Mouse (Mus musculus) MEL (cell line): ENCODE measurements at regions not wholly inside any gene's neighbourhood (a gene's known extent, or its start where the extent isn't known, plus 50 kb on each side); places are given as distances from the start of the nearest gene placed in this dataset.

ENCODE experiments used
- DNase-seq: peaks from one replicate; pipeline ENCODE4 v3.0.0; 2011; ENCODE audit warnings: low read depth, low spot score
- H3K27ac ChIP-seq: 2 replicates; pipeline ENCODE4 v1.5.1; 2012; ENCODE audit warnings: low read depth, mild to moderate bottlenecking, control low read depth, low read length, moderate library complexity; ENCODE audit not compliant: control insufficient read depth
- H3K27me3 ChIP-seq, 2 experiments: fragments of 150-350 bp in 1 of 2; sonication (generic) in 1 of 2; 2 replicates each; pipeline ENCODE4 v1.6.1; 2012; ENCODE audit warnings: low read length in 2 of 2, mild to moderate bottlenecking in 2 of 2, improper control_type of control experiment in 1 of 2, moderate library complexity in 1 of 2; ENCODE audit not compliant: insufficient read depth in 2 of 2, control insufficient read depth in 1 of 2
- H3K36me3 ChIP-seq, 2 experiments: 2 replicates each; pipeline ENCODE4 v1.6.1; 2012 to 2014; ENCODE audit warnings: low read length in 2 of 2, improper control_type of control experiment in 1 of 2, inconsistent platforms in 1 of 2, mild to moderate bottlenecking in 1 of 2; ENCODE audit not compliant: insufficient read depth in 2 of 2, control insufficient read depth in 1 of 2
- H3K4me1 ChIP-seq, 2 experiments: fragments of 150-350 bp in 1 of 2; sonication (generic) in 1 of 2; 2 replicates each; pipeline ENCODE4 v1.6.1; 2012; ENCODE audit warnings: low read length in 2 of 2, improper control_type of control experiment in 1 of 2, mild to moderate bottlenecking in 1 of 2; ENCODE audit not compliant: insufficient read depth in 2 of 2, control insufficient read depth in 1 of 2
- H3K4me3 ChIP-seq, 2 experiments: fragments of 150-350 bp in 1 of 2; sonication (generic) in 1 of 2; 2 replicates each; pipeline ENCODE4 v1.5.1; 2012; ENCODE audit warnings: low read depth in 2 of 2, low read length in 2 of 2, mild to moderate bottlenecking in 2 of 2, moderate library complexity in 2 of 2, control low read depth in 1 of 2, improper control_type of control experiment in 1 of 2; ENCODE audit not compliant: control insufficient read depth in 1 of 2, insufficient read depth in 1 of 2
- H3K79me2 ChIP-seq: 2 replicates; pipeline ENCODE4 v1.6.1; 2012; ENCODE audit warnings: mild to moderate bottlenecking, low read length, moderate library complexity; ENCODE audit not compliant: control insufficient read depth, poor library complexity, insufficient read depth
- H3K9ac ChIP-seq: 2 replicates; pipeline ENCODE4 v1.6.1; 2012; ENCODE audit warnings: low read depth, mild to moderate bottlenecking, control low read depth, low read length, moderate library complexity; ENCODE audit not compliant: control insufficient read depth, poor library complexity, severe bottlenecking
- H3K9me3 ChIP-seq: fragments of 150-350 bp; sonication (generic); replicated peaks from 2 replicates; pipeline ENCODE4 v1.6.1; 2012; ENCODE audit warnings: mild to moderate bottlenecking, low read length, improper control_type of control experiment, moderate library complexity; ENCODE audit not compliant: insufficient read depth
- CTCF ChIP-seq, 3 experiments: IDR thresholded peaks in 2 of 3; conservative IDR thresholded peaks in 1 of 3; 2 replicates each; pipeline ENCODE4 v1.5.1; 2011 to 2012; ENCODE audit warnings: low read length in 3 of 3, low read depth in 2 of 3, mild to moderate bottlenecking in 2 of 3, improper control_type of control experiment in 1 of 3, inconsistent platforms in 1 of 3, mixed read lengths in 1 of 3, moderate library complexity in 1 of 3; ENCODE audit not compliant: control insufficient read depth in 1 of 3, insufficient read depth in 1 of 3, poor library complexity in 1 of 3, severe bottlenecking in 1 of 3
- ELF1 ChIP-seq: IDR thresholded peaks from 2 replicates; pipeline ENCODE4 v1.6.1; 2014; ENCODE audit warnings: low read depth, mild to moderate bottlenecking, inconsistent platforms, low read length, improper control_type of control experiment, moderate library complexity
- EP300 ChIP-seq, 2 experiments: IDR thresholded peaks; 2 replicates each; pipeline ENCODE4 v1.6.1; 2011; ENCODE audit warnings: improper control_type of control experiment in 2 of 2, low read length in 2 of 2, low read depth in 1 of 2, mild to moderate bottlenecking in 1 of 2
- GABPA ChIP-seq: IDR thresholded peaks from 2 replicates; pipeline ENCODE4 v1.6.1; 2012; ENCODE audit warnings: low read depth, mild to moderate bottlenecking, inconsistent platforms, low read length, improper control_type of control experiment, moderate library complexity
- HCFC1 ChIP-seq: IDR thresholded peaks from 2 replicates; pipeline ENCODE4 v1.6.1; 2012; ENCODE audit warnings: low read depth, mild to moderate bottlenecking, inconsistent platforms, low read length, improper control_type of control experiment, moderate library complexity
- KAT2A ChIP-seq: conservative IDR thresholded peaks from 2 replicates; pipeline ENCODE4 v1.6.1; 2012; ENCODE audit warnings: low read depth, low read length, improper control_type of control experiment, inconsistent platforms
- MAFK ChIP-seq: IDR thresholded peaks from 2 replicates; pipeline ENCODE4 v1.6.1; 2011; ENCODE audit warnings: low read depth, mild to moderate bottlenecking, low read length, improper control_type of control experiment, borderline replicate concordance
- MAX ChIP-seq: IDR thresholded peaks from 2 replicates; pipeline ENCODE4 v1.6.1; 2011; ENCODE audit warnings: low read length, improper control_type of control experiment
- MAZ ChIP-seq: IDR thresholded peaks from 2 replicates; pipeline ENCODE4 v1.6.1; 2012; ENCODE audit warnings: low read depth, mild to moderate bottlenecking, inconsistent platforms, low read length, improper control_type of control experiment
- MEF2A ChIP-seq: IDR thresholded peaks from 2 replicates; pipeline ENCODE4 v1.6.1; 2014; ENCODE audit warnings: low read depth, mild to moderate bottlenecking, inconsistent platforms, low read length, improper control_type of control experiment; ENCODE audit not compliant: poor library complexity, insufficient replicate concordance, severe bottlenecking; ENCODE audit errors: extremely low read depth
- MXI1 ChIP-seq: IDR thresholded peaks from 2 replicates; pipeline ENCODE4 v1.6.1; 2011; ENCODE audit warnings: mild to moderate bottlenecking, low read depth, low read length, improper control_type of control experiment
- NELFE ChIP-seq: IDR thresholded peaks from 2 replicates; pipeline ENCODE4 v1.6.1; 2011; ENCODE audit warnings: low read depth, low read length, improper control_type of control experiment
- NRF1 ChIP-seq: IDR thresholded peaks from 2 replicates; pipeline ENCODE4 v1.6.1; 2014; ENCODE audit warnings: low read depth, mild to moderate bottlenecking, inconsistent platforms, low read length, improper control_type of control experiment, moderate library complexity; ENCODE audit not compliant: poor library complexity, insufficient read depth, severe bottlenecking
- POLR2A ChIP-seq, 2 experiments: IDR thresholded peaks; 2 replicates each; pipeline ENCODE4 v1.6.1; 2011 to 2012; ENCODE audit warnings: low read length in 2 of 2, mild to moderate bottlenecking in 2 of 2, control low read depth in 1 of 2, improper control_type of control experiment in 1 of 2, low read depth in 1 of 2, moderate library complexity in 1 of 2; ENCODE audit not compliant: control insufficient read depth in 1 of 2, insufficient read depth in 1 of 2, poor library complexity in 1 of 2
- POLR2AphosphoS2 ChIP-seq: IDR thresholded peaks from 2 replicates; pipeline ENCODE4 v1.6.1; 2011; ENCODE audit warnings: low read length, improper control_type of control experiment
- SIN3A ChIP-seq: IDR thresholded peaks from 2 replicates; pipeline ENCODE4 v1.6.1; 2012; ENCODE audit warnings: low read length, improper control_type of control experiment, inconsistent platforms
- SMC3 ChIP-seq: IDR thresholded peaks from 2 replicates; pipeline ENCODE4 v1.6.1; 2011; ENCODE audit warnings: low read depth, low read length, improper control_type of control experiment
- ZC3H11A ChIP-seq: IDR thresholded peaks from 2 replicates; pipeline ENCODE4 v1.6.1; 2012; ENCODE audit warnings: low read depth, mild to moderate bottlenecking, inconsistent platforms, low read length, improper control_type of control experiment
- ZKSCAN1 ChIP-seq: IDR thresholded peaks from 2 replicates; pipeline ENCODE4 v1.6.1; 2012; ENCODE audit warnings: low read depth, mild to moderate bottlenecking, inconsistent platforms, low read length, improper control_type of control experiment, moderate library complexity

- H3K9ac ChIP-seq, result no peak overlapping the region
- no peak for DNase-seq
- no peak overlapping the region for H3K27ac ChIP-seq
- H3K4me1 ChIP-seq, result no peaks in the 10 kb centered on the region
- H3K9me3 ChIP-seq, result no peaks in the 10 kb centered on the region
- no peak overlapping the region for H3K4me3 ChIP-seq
- H3K79me2 ChIP-seq, result no peaks in the 10 kb centered on the region
- H3K36me3 ChIP-seq, result no peaks in the 10 kb centered on the region
- no peaks in the 10 kb centered on the region for H3K27me3 ChIP-seq
- no peak for TF ChIP-seq POLR2AphosphoS2
- no peak for TF ChIP-seq MAFK
- no peak for TF ChIP-seq SIN3A
- no peak for TF ChIP-seq GABPA
- TF ChIP-seq NRF1, result no peak
Measured at GRCm38 (mm10) chr2:64451614-64452317, 353.9 kb upstream of the Fign start.

GRCm38 (mm10) chr2:64443171-64443570 is 345.3 kb upstream of the Fign start:
- H3K27me3 ChIP-seq, result no peaks in the 10 kb centered on the region
- no peak for DNase-seq
- H3K9ac ChIP-seq, result no peak overlapping the region
- TF ChIP-seq SIN3A, result no peak
- TF ChIP-seq ZC3H11A, result no peak
- no peak for TF ChIP-seq MXI1
- no peak for TF ChIP-seq SMC3
- TF ChIP-seq EP300 (IDR thresholded peaks at IDR 0.05; ENCODE audit: low read depth in 1 of 2, low read length in 2 of 2), result no peak
- no peak for TF ChIP-seq MAZ
- no peak for TF ChIP-seq POLR2A (IDR thresholded peaks at IDR 0.05; ENCODE audit: control insufficient read depth in 1 of 2, insufficient read depth in 1 of 2, low read depth in 1 of 2, low read length in 2 of 2, poor library complexity in 1 of 2)
- no peak for TF ChIP-seq MEF2A
- TF ChIP-seq HCFC1, result no peak
- no peak for TF ChIP-seq POLR2AphosphoS2
- TF ChIP-seq ZKSCAN1, result no peak
- no peak for TF ChIP-seq KAT2A
- TF ChIP-seq CTCF (IDR thresholded peaks at IDR 0.05 in 2 of 3, conservative IDR thresholded peaks at IDR 0.05 in 1 of 3; ENCODE audit: control insufficient read depth in 1 of 3, insufficient read depth in 1 of 3, low read depth in 2 of 3, low read length in 3 of 3, poor library complexity in 1 of 3, severe bottlenecking in 1 of 3), result no peak
- no peak for TF ChIP-seq MAX
- TF ChIP-seq ELF1, result no peak
- no peak for TF ChIP-seq NELFE
- H3K36me3 ChIP-seq, result no peaks in the 10 kb centered on the region
- H3K4me3 ChIP-seq, result no peak overlapping the region
- no peak overlapping the region for H3K27ac ChIP-seq
- no peaks in the 10 kb centered on the region for H3K79me2 ChIP-seq
- no peaks in the 10 kb centered on the region for H3K4me1 ChIP-seq
- no peaks in the 10 kb centered on the region for H3K9me3 ChIP-seq
